Mouse (Mus musculus) cerebellum, adult 11 months (tissue): ENCODE measurements around the gene Ing4.
"Not testable (repeated sequence)": the region's sequence is repeated elsewhere in the genome, so short reads cannot be mapped to it uniquely, and the experiment has no call there.

Experiments used
- DNase-seq: peaks from one replicate; pipeline ENCODE4 v3.0.0; 2022

Ing4 gene

GRCm38 (mm10) chr6:125039533-125040153 lies at the start of gene Ing4:
TSS of gene Ing4 (plus strand) at chr6:125039760.
- DNase-seq, result peak; percentile 86

- no peak for DNase-seq
Measured at GRCm38 (mm10) chr6:124992241-124992640, 47.3 kb upstream of the Ing4 start.

- no peak for DNase-seq
Measured at GRCm38 (mm10) chr6:124993365-124993764, 46.2 kb upstream of the Ing4 start.

GRCm38 (mm10) chr6:124993876-124994275 lies 45.7 kb upstream of the Ing4 start:
- no peak for DNase-seq

GRCm38 (mm10) chr6:124995246-124995645 lies 44.3 kb upstream of the Ing4 start:
- no peak for DNase-seq

GRCm38 (mm10) chr6:124995831-124996403 lies 43.6 kb upstream of the Ing4 start:
- DNase-seq, result no peak

- peak; percentile 83 for DNase-seq
Measured at GRCm38 (mm10) chr6:124996551-124997501, 42.7 kb upstream of the Ing4 start, which contains the start of gene Pianp. TSS of gene Pianp (plus strand) at chr6:124996694.

GRCm38 (mm10) chr6:124998066-124998465 lies 41.5 kb upstream of the Ing4 start:
- no peak for DNase-seq

- DNase-seq, result no peak
Measured at GRCm38 (mm10) chr6:124999091-124999490, 40.5 kb upstream of the Ing4 start.

- DNase-seq, result no peak
Measured at GRCm38 (mm10) chr6:124999546-124999945, 40.0 kb upstream of the Ing4 start.

GRCm38 (mm10) chr6:125003706-125004105 lies 35.9 kb upstream of the Ing4 start:
- DNase-seq, result no peak

- DNase-seq, result no peak
Measured at GRCm38 (mm10) chr6:125005086-125005485, 34.5 kb upstream of the Ing4 start.

GRCm38 (mm10) chr6:125008060-125008459 lies 31.5 kb upstream of the Ing4 start:
- no peak for DNase-seq

GRCm38 (mm10) chr6:125008586-125009128 lies 30.9 kb upstream of the Ing4 start:
- peak; percentile 96 for DNase-seq

- no peak for DNase-seq
Measured at GRCm38 (mm10) chr6:125009129-125009180, 30.6 kb upstream of the Ing4 start, which contains the start of gene Zfp384. TSS of gene Zfp384 (plus strand) at chr6:125009145.

GRCm38 (mm10) chr6:125009181-125010073 lies 30.1 kb upstream of the Ing4 start:
- DNase-seq, result peak; percentile 71

GRCm38 (mm10) chr6:125017682-125018081 lies 21.9 kb upstream of the Ing4 start:
- no peak for DNase-seq

GRCm38 (mm10) chr6:125030532-125030931 lies 9.0 kb upstream of the Ing4 start:
- DNase-seq, result not testable (repeated sequence)

GRCm38 (mm10) chr6:125031604-125032003 lies 8.0 kb upstream of the Ing4 start:
- DNase-seq, result no peak

- DNase-seq, result no peak
Measured at GRCm38 (mm10) chr6:125038666-125039065, 894 bp upstream of the Ing4 start.

GRCm38 (mm10) chr6:125039131-125039530 lies 429 bp upstream of the Ing4 start:
- no peak for DNase-seq

- no peak for DNase-seq
Measured at GRCm38 (mm10) chr6:125040221-125040620, 661 bp downstream of the Ing4 start.

- no peak for DNase-seq
Measured at GRCm38 (mm10) chr6:125041047-125041446, 1.5 kb downstream of the Ing4 start.
